Mouse (Mus musculus): ENCODE measurements around the gene D430019H16Rik. TPM values are rescaled to one million over a fixed set of nuclear protein-coding genes. Genes with fewer than 3 reads are reported as not detected.
A peak's percentile ranks its signal among the peaks of the same experiment; 100 is the strongest.

The D430019H16Rik gene
- polyA plus RNA-seq, 1 experiment from 2014 or later = 2.7 TPM

- Histone ChIP-seq H3K9me3 (peaks cover 9% of the 10 kb centered on the region; the same call in 1 of the 2 replicates), H3K4me1 (no peaks in the 10 kb centered on the region), H3K27ac (replicated peaks) (no peak overlapping the region), H3K4me3 (no peak overlapping the region), H3K27me3 (replicated peaks; ENCODE audit: low read depth, poor library complexity, severe bottlenecking) (no peaks in the 10 kb centered on the region), H3K36me3 (replicated peaks) (no peaks in the 10 kb centered on the region)
- DNase-seq (ENCODE audit: low spot score) = no peak
- 91% methylated on average over 3 of the region's 3 CpGs for WGBS
Measured at GRCm38 (mm10) chr12:105526186-105526585, 72.5 kb downstream of the D430019H16Rik start.

DNA sequence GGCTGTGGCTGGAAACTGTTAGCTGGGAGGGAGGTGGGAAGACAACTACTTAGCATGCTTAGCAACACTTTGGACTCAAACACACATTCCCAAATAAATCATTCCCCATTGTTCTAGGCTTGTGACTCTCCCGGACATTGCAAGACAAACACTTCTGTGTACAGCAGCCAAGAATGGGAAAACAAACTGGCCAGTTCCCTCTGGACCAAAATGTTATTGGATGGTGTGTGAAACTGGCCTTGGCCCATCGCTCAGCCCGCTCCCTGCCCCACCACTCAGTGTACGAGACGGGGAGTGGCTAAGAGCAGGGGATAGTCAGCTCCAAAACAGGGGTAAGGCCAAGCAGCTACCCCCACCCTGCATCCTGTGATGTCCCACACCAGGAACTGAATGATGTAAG lies 73.2 kb downstream of the D430019H16Rik start:
- WGBS = 76% methylated on average over 5 of the region's 5 CpGs
- Histone ChIP-seq H3K9me3 (peaks cover 9% of the 10 kb centered on the region; the same call in 1 of the 2 replicates), H3K36me3 (replicated peaks) (no peaks in the 10 kb centered on the region), H3K27ac (replicated peaks) (no peak overlapping the region), H3K4me1 (peaks cover 4% of the 10 kb centered on the region; the same call in 1 of the 2 replicates), H3K4me3 (no peak overlapping the region), H3K27me3 (replicated peaks; ENCODE audit: low read depth, poor library complexity, severe bottlenecking) (no peaks in the 10 kb centered on the region)
- DNase-seq (ENCODE audit: low spot score) = no peak

- H3K36me3 ChIP-seq (replicated peaks) = no peaks in the 10 kb centered on the region
- no peak overlapping the region for H3K4me3 ChIP-seq
- H3K9me3 ChIP-seq = peaks cover 4% of the 10 kb centered on the region; the same call in 1 of the 2 replicates
- WGBS = 71% methylated on average over 9 of the region's 9 CpGs
- no peaks in the 10 kb centered on the region for H3K27me3 ChIP-seq (replicated peaks; ENCODE audit: low read depth, poor library complexity, severe bottlenecking)
- H3K27ac ChIP-seq (replicated peaks) = no peak overlapping the region
- peaks cover 6% of the 10 kb centered on the region; the same call in 1 of the 2 replicates for H3K4me1 ChIP-seq
- no peak for DNase-seq (ENCODE audit: low spot score)
Measured at GRCm38 (mm10) chr12:105529545-105529944, 75.9 kb downstream of the D430019H16Rik start.

- Histone ChIP-seq H3K27me3 (replicated peaks; ENCODE audit: low read depth, poor library complexity, severe bottlenecking) (no peaks in the 10 kb centered on the region), H3K36me3 (replicated peaks) (no peaks in the 10 kb centered on the region), H3K9me3 (peaks cover 4% of the 10 kb centered on the region; the same call in 1 of the 2 replicates), H3K4me3 (no peak overlapping the region), H3K27ac (replicated peaks) (no peak overlapping the region), H3K4me1 (peaks cover 25% of the 10 kb centered on the region)
- WGBS = 50% methylated on average over 8 of the region's 8 CpGs
- no peak for DNase-seq (ENCODE audit: low spot score)
Measured at GRCm38 (mm10) chr12:105531724-105532371, 78.2 kb downstream of the D430019H16Rik start.

DNA sequence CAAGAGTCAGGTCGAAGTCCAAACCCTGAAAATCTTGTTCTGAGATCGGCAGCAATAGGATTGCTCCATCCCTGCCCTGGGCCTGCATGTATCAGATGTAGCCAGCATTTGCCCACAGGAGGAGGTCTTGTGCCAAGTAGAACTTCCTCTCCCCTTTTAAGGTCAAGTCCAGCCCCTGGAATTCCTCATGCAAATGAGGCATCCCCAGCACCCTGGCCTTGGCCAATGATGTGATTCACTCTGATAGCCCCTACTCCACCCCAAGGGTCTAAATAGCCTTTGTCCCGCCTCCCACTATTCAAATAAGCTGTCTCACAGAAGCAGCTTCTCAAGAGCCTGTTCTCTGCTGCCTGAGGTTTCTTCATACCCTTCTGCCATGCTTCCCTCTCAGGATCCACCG lies 81.2 kb downstream of the D430019H16Rik start:
- no peak for DNase-seq (ENCODE audit: low spot score)
- no peaks in the 10 kb centered on the region for H3K36me3 ChIP-seq (replicated peaks)
- H3K27ac ChIP-seq (replicated peaks) = 0 out of 2 replicates have a peak overlapping the region, but pooled peaks have one; percentile 2
- H3K27me3 ChIP-seq (replicated peaks; ENCODE audit: low read depth, poor library complexity, severe bottlenecking) = no peaks in the 10 kb centered on the region
- peaks cover 27% of the 10 kb centered on the region for H3K4me1 ChIP-seq
- H3K9me3 ChIP-seq = no peaks in the 10 kb centered on the region
- 91% methylated on average over 4 of the region's 4 CpGs for WGBS
- no peak overlapping the region for H3K4me3 ChIP-seq

DNA sequence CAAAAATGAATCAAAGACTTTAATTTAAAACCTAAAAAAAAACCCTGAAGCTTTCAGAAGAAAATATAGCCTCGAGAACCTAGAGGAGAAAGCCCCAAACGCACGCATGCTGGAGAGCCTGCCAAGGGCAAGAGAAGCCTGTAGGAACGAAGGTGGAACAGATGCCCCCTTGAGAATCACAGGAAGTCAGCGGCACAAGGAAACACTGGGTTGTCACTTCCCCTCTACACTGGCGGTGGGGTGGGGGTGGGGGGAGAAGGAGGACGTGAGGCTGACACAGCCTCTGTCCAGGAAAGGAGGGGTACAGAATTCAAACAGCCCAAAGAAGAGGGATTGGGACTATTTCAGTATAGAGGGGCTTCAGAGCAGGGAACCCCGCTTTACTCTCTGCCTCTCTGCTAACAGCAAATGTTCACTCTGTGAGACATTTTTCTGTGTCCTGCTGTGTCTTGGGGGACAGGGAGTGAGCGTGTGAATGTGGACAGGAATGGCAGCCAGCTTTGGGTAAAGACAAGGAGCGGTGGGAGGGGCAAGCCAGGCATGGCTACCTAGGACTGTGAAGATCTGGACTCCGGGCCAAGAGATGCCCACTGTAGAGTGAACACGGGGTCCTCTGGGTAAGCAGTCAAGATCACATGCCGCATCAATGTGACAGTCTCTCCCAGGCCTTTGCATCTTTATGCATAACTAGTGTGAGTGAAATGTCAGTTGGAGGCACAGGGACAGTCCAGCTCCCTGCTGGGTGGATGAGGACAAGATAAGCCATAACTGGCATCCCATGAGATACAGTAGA lies 82.5 kb downstream of the D430019H16Rik start:
- WGBS = 67% methylated on average over 13 of the region's 13 CpGs
- peaks cover 27% of the 10 kb centered on the region for H3K4me1 ChIP-seq
- DNase-seq (ENCODE audit: low spot score) = no peak
- no peak overlapping the region; the same call in 1 of the 2 replicates for H3K27ac ChIP-seq (replicated peaks)
- H3K27me3 ChIP-seq (replicated peaks; ENCODE audit: low read depth, poor library complexity, severe bottlenecking) = no peaks in the 10 kb centered on the region
- H3K36me3 ChIP-seq (replicated peaks) = no peaks in the 10 kb centered on the region
- H3K9me3 ChIP-seq = no peaks in the 10 kb centered on the region
- no peak overlapping the region for H3K4me3 ChIP-seq

GRCm38 (mm10) chr12:105537162-105537561 lies 83.5 kb downstream of the D430019H16Rik start:
- Histone ChIP-seq H3K27me3 (replicated peaks; ENCODE audit: low read depth, poor library complexity, severe bottlenecking) (no peaks in the 10 kb centered on the region), H3K4me3 (no peak overlapping the region), H3K4me1 (peaks cover 23% of the 10 kb centered on the region), H3K36me3 (replicated peaks) (no peaks in the 10 kb centered on the region), H3K27ac (replicated peaks) (no peak overlapping the region), H3K9me3 (no peaks in the 10 kb centered on the region)
- 74% methylated on average over 5 of the region's 5 CpGs for WGBS
- DNase-seq (ENCODE audit: low spot score) = no peak

DNA sequence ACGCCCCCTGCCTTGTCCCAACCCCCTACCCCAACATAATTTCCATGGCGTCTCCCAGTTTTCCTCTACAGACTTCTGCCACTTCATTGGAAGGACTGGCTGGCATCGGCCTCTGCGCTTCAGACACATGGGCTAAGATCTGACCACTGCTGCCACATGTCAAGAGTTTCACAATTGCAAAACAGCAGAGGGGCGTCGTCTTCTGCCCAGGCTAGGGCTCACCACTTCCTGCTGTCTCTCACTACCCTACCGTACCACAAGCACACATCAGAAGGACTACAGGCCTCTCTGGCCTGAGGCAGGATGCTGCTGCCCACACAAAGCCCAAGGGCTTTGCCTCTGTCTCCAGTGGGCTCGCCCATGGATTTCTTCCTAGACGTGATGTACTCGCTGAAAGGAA lies 86.0 kb downstream of the D430019H16Rik start:
- Histone ChIP-seq H3K4me3 (no peak overlapping the region), H3K9me3 (no peaks in the 10 kb centered on the region), H3K27me3 (replicated peaks; ENCODE audit: low read depth, poor library complexity, severe bottlenecking) (no peaks in the 10 kb centered on the region), H3K4me1 (peaks cover 23% of the 10 kb centered on the region), H3K27ac (replicated peaks) (0 out of 2 replicates have a peak overlapping the region, but pooled peaks have one; percentile 19), H3K36me3 (replicated peaks) (no peaks in the 10 kb centered on the region)
- no peak for DNase-seq (ENCODE audit: low spot score)
- 90% methylated on average over 10 of the region's 10 CpGs for WGBS

DNA sequence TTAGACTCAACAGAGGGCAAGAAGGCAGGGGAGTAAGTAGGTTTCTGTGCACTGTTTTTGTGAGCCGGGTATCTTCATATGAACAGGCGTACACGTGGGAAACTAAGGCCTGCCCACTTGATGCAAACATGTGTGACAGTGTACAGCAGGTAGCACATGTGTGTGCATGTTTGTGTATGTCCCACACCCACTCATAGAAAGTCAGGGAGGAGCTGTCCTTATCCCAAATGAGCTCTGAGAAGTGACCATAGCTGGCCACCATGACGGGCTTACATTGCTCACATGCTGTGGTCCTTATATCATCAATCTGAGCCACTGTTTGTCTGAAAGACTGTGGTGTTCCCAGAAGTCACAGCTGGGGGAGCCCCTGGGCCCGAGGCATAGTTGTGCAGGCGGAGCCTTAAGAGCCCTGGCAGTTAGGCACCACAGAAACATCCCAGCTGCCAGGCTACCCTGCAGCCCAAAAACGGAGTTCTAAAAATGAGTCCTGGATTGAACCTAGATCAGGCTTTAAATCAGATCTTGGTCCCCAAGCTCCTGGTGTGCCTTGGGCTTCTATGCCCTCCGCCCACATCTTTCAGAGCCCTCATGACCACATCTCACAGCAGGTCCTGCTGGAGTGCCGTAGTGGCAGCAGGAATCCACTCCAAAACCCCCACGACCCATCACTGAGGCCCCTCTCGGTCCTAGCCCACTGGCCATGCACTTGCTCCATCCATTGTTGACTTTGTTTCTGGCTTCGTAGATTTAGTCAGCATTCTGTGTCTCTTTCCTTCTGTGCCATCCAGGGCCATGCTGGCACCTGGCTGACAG lies 88.1 kb downstream of the D430019H16Rik start:
- no peak for DNase-seq (ENCODE audit: low spot score)
- Histone ChIP-seq H3K27ac (replicated peaks) (no peak overlapping the region), H3K9me3 (no peaks in the 10 kb centered on the region), H3K4me1 (peaks cover 18% of the 10 kb centered on the region), H3K27me3 (replicated peaks; ENCODE audit: low read depth, poor library complexity, severe bottlenecking) (no peaks in the 10 kb centered on the region), H3K4me3 (no peak overlapping the region), H3K36me3 (replicated peaks) (no peaks in the 10 kb centered on the region)
- 82% methylated on average over 12 of the region's 12 CpGs for WGBS

GRCm38 (mm10) chr12:105542513-105542912 lies 88.9 kb downstream of the D430019H16Rik start:
- DNase-seq (ENCODE audit: low spot score) = no peak
- H3K36me3 ChIP-seq (replicated peaks) = no peaks in the 10 kb centered on the region
- no peak overlapping the region for H3K4me3 ChIP-seq
- H3K27me3 ChIP-seq (replicated peaks; ENCODE audit: low read depth, poor library complexity, severe bottlenecking) = no peaks in the 10 kb centered on the region; the same call in 1 of the 2 replicates
- 90% methylated on average over 3 of the region's 3 CpGs for WGBS
- no peaks in the 10 kb centered on the region for H3K9me3 ChIP-seq
- H3K4me1 ChIP-seq = peaks cover 16% of the 10 kb centered on the region
- no peak overlapping the region for H3K27ac ChIP-seq (replicated peaks)

All from embryonic facial prominence, embryonic 10.5 days (tissue).